Comparison of ENCODE assay signal across 9 mouse cellular contexts in genomic region chr14:67613691-67614090, GRCm38 (mm10).
A peak's percentile ranks its signal among the peaks of the same experiment; 100 is the strongest.
DNase-seq lines count a peak whose midpoint lies in the region; ATAC-seq lines count a peak whose summit lies in the region.
"Had no signal": no experiment of that assay in that cellular context is flagged by ENCODE, and none has a peak within 500 bp of the region (broad histone marks: within the 10 kb centered on the region; RNA-seq: fewer than 3 reads in every experiment).

No protein-coding gene starts in this region.

- 0 out of 2 replicates have a peak, but pooled peaks cover 2% of the 10 kb centered on the region for H3K27me3 ChIP-seq in hindbrain, embryonic 14.5 days (ENCODE audit: control insufficient read depth, insufficient read depth, low read length)
- peaks cover 81% of the 10 kb centered on the region for H3K27me3 ChIP-seq in hindbrain, embryonic 10.5 days (ENCODE audit: insufficient read depth, poor library complexity, severe bottlenecking)
- H3K27me3 ChIP-seq in embryonic facial prominence, embryonic 10.5 days (replicated peaks; ENCODE audit: low read depth, poor library complexity, severe bottlenecking): peaks cover 84% of the 10 kb centered on the region
- peaks cover 4% of the 10 kb centered on the region; the same call in 1 of the 2 replicates for H3K27me3 ChIP-seq in embryonic facial prominence, embryonic 14.5 days (replicated peaks; ENCODE audit: control insufficient read depth, insufficient read depth, low read length)
- 0 out of 2 replicates have a peak, but pooled peaks cover 11% of the 10 kb centered on the region for H3K27me3 ChIP-seq in limb, embryonic 13.5 days

- no peak overlapping the region for H3K4me3 ChIP-seq in hindbrain, embryonic 14.5 days (replicated peaks; ENCODE audit: low read length)
- no peak overlapping the region for H3K4me3 ChIP-seq in hindbrain, embryonic 10.5 days
- 0 out of 2 replicates have a peak overlapping the region, but pooled peaks have one; percentile 37 for H3K4me3 ChIP-seq in embryonic facial prominence, embryonic 10.5 days
- 0 out of 2 replicates have a peak overlapping the region, but pooled peaks have one; percentile 26 for H3K4me3 ChIP-seq in embryonic facial prominence, embryonic 14.5 days (ENCODE audit: low read depth, low read length)
- peak overlapping the region; percentile 26 for H3K4me3 ChIP-seq in limb, embryonic 13.5 days

- no peak for DNase-seq in hindbrain, embryonic 14.5 days (ENCODE audit: low spot score)
- DNase-seq in hindbrain, embryonic 10.5 days (ENCODE audit: low spot score): no peak
- no peak for DNase-seq in embryonic facial prominence, embryonic 10.5 days (ENCODE audit: low spot score)
- DNase-seq in embryonic facial prominence, embryonic 14.5 days (ENCODE audit: low spot score): no peak
- no peak for DNase-seq in right cerebral cortex, postnatal 14 days
- DNase-seq in cerebellum, postnatal 36 days: no peak
- no peak for DNase-seq in urinary bladder, postnatal 4 days (ENCODE audit: low spot score in 2 of 2)

- ATAC-seq in hindbrain, embryonic 14.5 days (ENCODE audit: low FRiP score): no peak
- ATAC-seq in embryonic facial prominence, embryonic 14.5 days (ENCODE audit: low read depth): peak; percentile 8; the same call in 1 of the 2 replicates
- peak; percentile 16; the same call in 1 of the 2 replicates for ATAC-seq in limb, embryonic 13.5 days (ENCODE audit: low FRiP score, low read depth)

- no peaks in the 10 kb centered on the region for H3K9me3 ChIP-seq in hindbrain, embryonic 14.5 days (ENCODE audit: control insufficient read depth, low read length)
- H3K9me3 ChIP-seq in hindbrain, embryonic 10.5 days: no peaks in the 10 kb centered on the region
- H3K9me3 ChIP-seq in embryonic facial prominence, embryonic 10.5 days: no peaks in the 10 kb centered on the region
- H3K9me3 ChIP-seq in embryonic facial prominence, embryonic 14.5 days (ENCODE audit: control insufficient read depth, low read length): no peaks in the 10 kb centered on the region
- no peaks in the 10 kb centered on the region for H3K9me3 ChIP-seq in limb, embryonic 13.5 days

- no peak overlapping the region for H3K9ac ChIP-seq in hindbrain, embryonic 14.5 days
- H3K9ac ChIP-seq in embryonic facial prominence, embryonic 14.5 days (ENCODE audit: low read depth, low read length): no peak overlapping the region
- H3K9ac ChIP-seq in limb, embryonic 13.5 days: no peak overlapping the region

- no peaks in the 10 kb centered on the region for H3K36me3 ChIP-seq in hindbrain, embryonic 14.5 days (replicated peaks; ENCODE audit: control insufficient read depth, insufficient read depth)
- H3K36me3 ChIP-seq in hindbrain, embryonic 10.5 days: no peaks in the 10 kb centered on the region
- no peaks in the 10 kb centered on the region for H3K36me3 ChIP-seq in embryonic facial prominence, embryonic 10.5 days (replicated peaks)
- no peaks in the 10 kb centered on the region for H3K36me3 ChIP-seq in embryonic facial prominence, embryonic 14.5 days (ENCODE audit: control insufficient read depth, insufficient read depth, low read length)
- H3K36me3 ChIP-seq in limb, embryonic 13.5 days: no peaks in the 10 kb centered on the region

- peaks cover 18% of the 10 kb centered on the region for H3K4me1 ChIP-seq in hindbrain, embryonic 14.5 days (replicated peaks; ENCODE audit: control insufficient read depth, insufficient read depth, low read length)
- peaks cover 39% of the 10 kb centered on the region for H3K4me1 ChIP-seq in hindbrain, embryonic 10.5 days (replicated peaks)
- peaks cover 74% of the 10 kb centered on the region for H3K4me1 ChIP-seq in embryonic facial prominence, embryonic 10.5 days
- peaks cover 30% of the 10 kb centered on the region for H3K4me1 ChIP-seq in embryonic facial prominence, embryonic 14.5 days (ENCODE audit: control insufficient read depth, insufficient read depth, low read length)
- H3K4me1 ChIP-seq in limb, embryonic 13.5 days: peaks cover 76% of the 10 kb centered on the region

- no peak overlapping the region for H3K27ac ChIP-seq in hindbrain, embryonic 14.5 days
- no peak overlapping the region for H3K27ac ChIP-seq in hindbrain, embryonic 10.5 days
- peak overlapping the region; percentile 44; the same call in 1 of the 2 replicates for H3K27ac ChIP-seq in embryonic facial prominence, embryonic 10.5 days (replicated peaks)
- peak overlapping the region; percentile 66; the same call in 1 of the 2 replicates for H3K27ac ChIP-seq in embryonic facial prominence, embryonic 14.5 days (replicated peaks; ENCODE audit: low read depth, low read length)
- H3K27ac ChIP-seq in limb, embryonic 13.5 days: peak overlapping the region; percentile 81
- H3K27ac ChIP-seq: macrophage had no signal

- peak overlapping the region; percentile 29; the same call in 1 of the 2 replicates for H3K4me2 ChIP-seq in hindbrain, embryonic 14.5 days (replicated peaks)
- H3K4me2 ChIP-seq in embryonic facial prominence, embryonic 14.5 days (ENCODE audit: low read depth, low read length): peak overlapping the region; percentile 52
- H3K4me2 ChIP-seq in limb, embryonic 13.5 days (replicated peaks): peak overlapping the region; percentile 60

- 88% methylated on average over 13 of the region's 13 CpGs for WGBS in hindbrain, embryonic 14.5 days
- 83% methylated on average over 13 of the region's 13 CpGs for WGBS in hindbrain, embryonic 10.5 days
- WGBS in embryonic facial prominence, embryonic 10.5 days: 72% methylated on average over 13 of the region's 13 CpGs
- WGBS in embryonic facial prominence, embryonic 14.5 days: 44% methylated on average over 13 of the region's 13 CpGs
- whole genome bisulfite sequencing in limb, embryonic 13.5 days: 34% methylated on average over 13 of the region's 13 CpGs

Comparison
In these comparisons a context has a peak if more than half of its experiments do, and no peak if none do; other contexts are left out.
1. H3K27ac ChIP-seq: peak in embryonic facial prominence, embryonic 10.5 days (single experiment), embryonic facial prominence, embryonic 14.5 days (single experiment) and limb, embryonic 13.5 days (single experiment); none in hindbrain, embryonic 14.5 days (single experiment) and hindbrain, embryonic 10.5 days (single experiment).
2. H3K4me3 ChIP-seq: peak in embryonic facial prominence, embryonic 10.5 days (single experiment), embryonic facial prominence, embryonic 14.5 days (single experiment) and limb, embryonic 13.5 days (single experiment); none in hindbrain, embryonic 14.5 days (single experiment) and hindbrain, embryonic 10.5 days (single experiment).
3. Peak in every context shown above with its lines, with median percentiles within 50 percentile points of each other: H3K4me2 ChIP-seq.